Comparison of ENCODE assay signal across 16 mouse cellular contexts in genomic region chrX:16656511-16656910, GRCm38 (mm10). TPM values are rescaled to one million over a fixed set of nuclear protein-coding genes. Genes with fewer than 3 reads are reported as not detected.
DNase-seq lines count a peak whose midpoint lies in the region; ATAC-seq and TF ChIP-seq lines count a peak whose summit lies in the region.
"Had no signal": no experiment of that assay in that cellular context is flagged by ENCODE, and none has a peak within 500 bp of the region (broad histone marks: within the 10 kb centered on the region; RNA-seq: fewer than 3 reads in every experiment).

No protein-coding gene starts in this region.

- no peaks in the 10 kb centered on the region for H3K36me3 ChIP-seq in lung, postnatal 0 days (ENCODE audit: insufficient read depth, low read length)
- H3K36me3 ChIP-seq: forebrain, embryonic 12.5 days; midbrain, embryonic 13.5 days; neural tube, embryonic 13.5 days had no signal

- no peaks in the 10 kb centered on the region for H3K4me1 ChIP-seq in lung, postnatal 0 days (ENCODE audit: insufficient read depth, low read depth, low read length)
- H3K4me1 ChIP-seq: forebrain, embryonic 12.5 days; midbrain, embryonic 13.5 days; neural tube, embryonic 13.5 days had no signal

- no peak overlapping the region for H3K4me2 ChIP-seq in lung, postnatal 0 days (replicated peaks; ENCODE audit: low read depth, low read length)
- H3K4me2 ChIP-seq: forebrain, embryonic 12.5 days; midbrain, embryonic 13.5 days; neural tube, embryonic 13.5 days had no signal

- H3K9me3 ChIP-seq in lung, postnatal 0 days (ENCODE audit: low read length): no peaks in the 10 kb centered on the region
- H3K9me3 ChIP-seq: forebrain, embryonic 12.5 days; midbrain, embryonic 13.5 days; neural tube, embryonic 13.5 days had no signal

- 59% methylated on average over 2 of the region's 2 CpGs for WGBS in lung, postnatal 0 days

- ATAC-seq in lung, postnatal 0 days: peak; percentile 28; the same call in 1 of the 2 replicates
- ATAC-seq: CD4-positive, CD25-positive, alpha-beta regulatory T cell, adult 4 months; intestine, embryonic 16.5 days; midbrain, embryonic 13.5 days; Patski had no signal

- no peak overlapping the region for H3K9ac ChIP-seq in lung, postnatal 0 days (replicated peaks; ENCODE audit: low read depth)
- H3K9ac ChIP-seq: forebrain, embryonic 12.5 days; midbrain, embryonic 13.5 days; neural tube, embryonic 13.5 days had no signal

- no peak overlapping the region for H3K4me3 ChIP-seq in lung, postnatal 0 days (ENCODE audit: low read depth, low read length)
- H3K4me3 ChIP-seq: forebrain, embryonic 12.5 days; midbrain, embryonic 13.5 days; neural tube, embryonic 13.5 days had no signal

- DNase-seq in heart, adult 18-20 months: peak; percentile 22 to 41
- no peak for DNase-seq in heart, postnatal 36 days
- DNase-seq in lung, postnatal 0 days (ENCODE audit: low spot score): peak; percentile 32
- no peak for DNase-seq in lung, postnatal 14 days
- peak; percentile 19 for DNase-seq in forelimb bud, embryonic 11.5 days (ENCODE audit: low read depth, low spot score)
- peak; percentile 21 for DNase-seq in skeletal muscle tissue, adult 2 months (ENCODE audit: low read depth, low spot score)
- no peak for DNase-seq in cerebellum, postnatal 10 days
- DNase-seq: adrenal gland, postnatal 10 days; layer of hippocampus, adult 9-11 months; thymus, postnatal 4 days had no signal

- intact Hi-C loops in heart, postnatal 36 days (cut with DNase I): no loop called here

- no peak for TF ChIP-seq CTCF in lung, postnatal 0 days (IDR thresholded peaks at IDR 0.05)

- H3K27ac ChIP-seq in lung, postnatal 0 days (ENCODE audit: low read length): no peak overlapping the region
- H3K27ac ChIP-seq: forebrain, embryonic 12.5 days; midbrain, embryonic 13.5 days; neural tube, embryonic 13.5 days had no signal

- TF ChIP-seq EP300 in lung, postnatal 0 days (IDR thresholded peaks at IDR 0.05): 0 out of 2 replicates have a peak, but pooled peaks have one; percentile 35

- no peaks in the 10 kb centered on the region for H3K27me3 ChIP-seq in lung, postnatal 0 days (replicated peaks; ENCODE audit: insufficient read depth, low read length)
- H3K27me3 ChIP-seq: forebrain, embryonic 12.5 days; midbrain, embryonic 13.5 days; neural tube, embryonic 13.5 days had no signal

RNA-seq across cellular contexts. Expression of gene Maoa, which starts 37.0 kb away (rescaled TPM):
- total RNA-seq in heart, adult 18-20 months (2021): 1 to 10 TPM; 2.2 to 2.3 TPM
- total RNA-seq in heart, postnatal 36 days (2021): 1 to 10 TPM; 2.5 to 3.2 TPM
- polyA plus RNA-seq in lung, postnatal 0 days (2015; fragmentation: Nextera tagmentation; extraction: Ambion mirVana): 20.4 and 28.1 TPM in 2 replicates

Comparison
In these comparisons a context has a peak if more than half of its experiments do, and no peak if none do; other contexts are left out.
1. DNase-seq: peak in heart, adult 18-20 months (2 of 2), lung, postnatal 0 days (single experiment), forelimb bud, embryonic 11.5 days (single experiment) and skeletal muscle tissue, adult 2 months (single experiment); none in heart, postnatal 36 days (0 of 2), lung, postnatal 14 days (single experiment) and cerebellum, postnatal 10 days (0 of 2).